Mouse (Mus musculus) ovary, adult 18-20 months (tissue): ENCODE data around the gene Trub1.

Source experiments
- DNase-seq: peaks from one replicate; pipeline ENCODE4 v3.0.0; 2022; ENCODE audit warnings: low spot score, mixed read lengths

Gene Trub1

DNA sequence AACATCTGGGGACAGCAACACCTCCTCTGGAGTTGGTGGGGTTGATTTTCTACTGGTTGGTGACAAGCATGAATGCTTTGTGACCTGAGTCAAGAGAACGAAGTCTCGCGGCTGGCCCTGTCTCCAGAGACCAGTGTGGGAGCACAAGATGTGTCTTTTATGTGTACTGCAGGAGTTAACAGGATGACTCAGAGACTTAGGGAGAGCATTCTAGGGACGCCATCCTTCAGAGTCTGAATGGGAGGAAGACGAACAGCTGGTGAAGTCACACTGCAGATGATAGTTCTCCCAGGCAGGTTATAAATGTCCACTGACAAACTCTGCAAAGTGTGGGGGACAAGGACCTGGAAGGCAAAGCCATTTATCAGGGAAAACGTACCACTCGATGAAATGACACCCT, 11.2 kb upstream of the Trub1 start:
- no peak for DNase-seq

DNA sequence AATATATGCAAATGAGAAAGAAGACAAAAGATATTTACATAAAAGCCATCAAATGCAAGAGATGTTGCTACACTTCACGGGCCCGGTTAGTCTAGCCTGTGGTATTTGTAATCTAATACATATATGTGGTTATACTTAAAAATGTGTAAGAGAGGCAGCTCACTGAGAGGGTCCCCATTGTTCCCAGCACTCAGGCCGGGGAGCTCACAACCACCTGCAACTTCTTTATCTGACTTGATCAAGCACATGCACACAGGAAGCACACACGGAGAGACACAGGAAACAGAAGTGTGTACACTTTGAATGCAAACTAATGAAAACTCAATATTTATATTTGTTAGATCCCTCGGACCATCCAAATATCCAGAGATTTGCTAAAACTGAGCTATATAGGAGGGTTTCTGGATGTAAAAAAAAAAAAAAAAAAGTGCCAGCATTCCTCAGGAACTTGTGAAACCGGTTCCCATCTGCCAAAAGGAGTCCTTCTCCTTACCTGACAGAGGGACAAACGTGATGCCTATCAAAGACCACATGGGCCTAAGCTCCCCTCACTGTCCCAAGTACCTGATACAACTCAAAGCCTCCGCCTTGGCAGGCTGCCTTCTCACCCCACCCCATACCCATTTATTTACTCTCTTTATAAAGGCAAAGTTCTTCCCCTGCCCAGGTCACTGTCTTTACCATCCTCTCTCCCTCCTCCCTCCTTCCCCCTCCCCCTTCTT, 9.6 kb upstream of the Trub1 start:
- DNase-seq, result no peak

DNA sequence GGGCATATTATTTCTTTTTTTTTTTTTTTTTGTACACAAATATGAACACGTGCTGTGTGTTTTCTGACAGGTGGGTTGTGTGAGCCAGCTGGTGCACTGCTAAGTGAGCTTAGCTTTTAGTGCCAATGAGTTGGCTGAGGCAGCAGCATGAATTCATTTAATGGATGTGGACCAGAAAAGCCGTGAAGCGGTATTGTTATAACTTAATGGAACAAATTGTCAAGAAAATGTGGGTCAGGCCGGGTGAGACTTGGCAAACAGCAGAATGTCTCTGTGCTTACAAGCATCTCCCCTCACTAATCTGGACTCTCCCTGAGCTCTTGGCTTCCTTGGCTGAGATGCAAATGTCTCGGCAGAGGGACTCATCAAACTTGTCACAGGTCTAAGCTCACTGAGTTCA, 7.7 kb upstream of the Trub1 start:
- no peak for DNase-seq

DNA sequence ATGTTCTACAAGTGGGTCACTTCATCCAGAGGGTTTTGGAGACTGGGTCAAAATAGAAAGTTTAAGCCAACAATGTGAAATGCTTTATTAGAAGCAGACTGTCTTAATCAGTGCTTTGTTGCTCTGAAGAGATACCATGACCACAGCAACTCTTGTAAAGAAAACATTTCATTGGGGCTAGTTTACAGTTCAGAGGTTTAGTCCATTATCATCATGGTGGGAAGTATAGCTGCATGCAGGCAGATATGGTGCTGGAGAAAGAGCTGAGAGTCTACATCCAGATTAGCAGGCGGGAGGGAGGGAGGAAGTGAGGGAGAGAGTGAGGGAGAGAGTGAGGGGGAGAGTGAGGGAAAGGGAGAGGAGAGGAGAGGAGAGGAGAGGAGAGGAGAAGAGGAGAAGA, 1.9 kb upstream of the Trub1 start:
- no peak for DNase-seq

DNA sequence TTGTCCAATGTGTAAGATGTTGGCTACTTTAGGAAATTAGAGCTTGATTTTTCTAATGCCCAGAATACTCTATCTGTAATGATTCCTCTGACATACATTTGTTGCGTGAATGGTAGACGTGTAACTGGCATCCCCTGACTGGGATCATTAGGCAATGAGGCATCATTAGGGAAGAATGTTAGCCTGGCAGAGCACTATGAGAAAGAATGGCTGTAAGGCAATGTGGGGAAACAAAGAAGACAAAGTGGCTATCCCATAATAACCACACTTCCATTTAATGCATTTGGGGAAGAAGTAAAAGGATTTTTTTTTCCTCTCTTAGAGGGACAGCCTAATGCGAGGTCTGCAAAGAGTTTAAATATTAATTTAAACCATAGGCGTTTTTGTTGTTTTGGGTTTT, 950 bp upstream of the Trub1 start:
- DNase-seq, result no peak

DNA sequence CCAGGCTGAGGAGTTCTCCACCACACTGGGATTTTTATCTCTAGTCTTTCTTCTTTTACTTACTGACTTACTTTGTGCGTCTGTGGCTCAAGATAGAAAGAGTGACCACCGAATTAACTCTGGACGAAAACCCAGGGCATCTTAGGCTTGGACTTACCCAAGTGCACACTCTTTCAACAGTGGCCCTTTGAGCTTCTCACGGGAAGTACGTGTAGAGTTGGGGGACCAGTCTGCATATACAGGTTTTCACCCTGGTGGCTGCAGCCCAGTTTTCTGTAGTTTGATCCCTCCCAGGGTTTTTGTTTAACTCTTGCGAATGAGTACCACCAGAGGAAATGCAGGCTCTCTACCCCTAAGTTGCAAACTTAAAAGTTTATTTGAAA, 497 bp downstream of the Trub1 start:
- no peak for DNase-seq

DNA sequence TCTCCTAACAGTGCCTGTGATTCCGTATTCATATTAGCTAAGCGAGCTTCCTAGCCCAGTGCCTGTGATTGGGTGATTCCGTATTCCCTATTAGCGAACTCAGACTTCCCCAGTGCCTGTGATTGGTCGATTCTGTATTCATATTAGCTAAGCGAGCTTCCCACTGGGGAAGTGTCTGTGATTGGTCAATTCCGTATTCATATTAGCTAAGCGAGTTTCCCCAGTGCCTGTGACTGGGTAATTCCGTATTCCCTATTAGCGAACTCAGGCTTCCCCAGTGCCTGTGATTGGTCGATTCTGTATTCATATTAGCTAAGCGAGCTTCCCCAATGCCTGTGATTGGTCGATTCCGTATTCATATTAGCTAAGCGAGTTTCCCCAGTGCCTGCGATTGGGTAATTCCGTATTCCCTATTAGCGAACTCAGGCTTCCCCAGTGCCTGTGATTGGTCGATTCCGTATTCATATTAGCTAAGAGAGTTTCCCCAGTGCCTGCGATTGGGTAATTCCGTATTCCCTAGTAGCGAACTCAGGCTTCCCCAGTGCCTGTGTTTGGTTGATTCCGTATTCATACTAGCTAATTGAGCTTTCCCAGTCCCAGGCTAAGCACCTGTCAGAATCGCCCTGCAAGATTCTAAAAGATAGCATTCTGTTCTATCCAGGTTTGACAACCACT, 2.7 kb downstream of the Trub1 start:
- DNase-seq, result no peak

DNA sequence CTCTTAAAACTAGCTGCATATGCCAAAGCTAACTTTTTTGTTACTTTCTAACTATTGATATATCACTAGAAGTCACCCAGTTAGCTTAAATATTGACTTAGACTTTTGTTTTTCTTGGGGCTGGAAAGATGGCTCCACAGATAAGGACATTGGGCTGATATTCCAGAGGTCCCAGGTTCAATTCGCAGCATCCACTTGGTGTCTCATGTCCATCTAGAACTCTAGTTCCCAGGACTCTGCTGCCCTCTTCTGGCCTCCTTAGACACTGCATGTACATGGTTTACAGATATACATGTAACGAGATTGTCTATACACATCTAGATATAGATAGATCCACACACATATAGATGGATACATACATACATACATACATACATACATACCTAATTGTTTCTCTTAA, 4.4 kb downstream of the Trub1 start:
- no peak for DNase-seq

DNA sequence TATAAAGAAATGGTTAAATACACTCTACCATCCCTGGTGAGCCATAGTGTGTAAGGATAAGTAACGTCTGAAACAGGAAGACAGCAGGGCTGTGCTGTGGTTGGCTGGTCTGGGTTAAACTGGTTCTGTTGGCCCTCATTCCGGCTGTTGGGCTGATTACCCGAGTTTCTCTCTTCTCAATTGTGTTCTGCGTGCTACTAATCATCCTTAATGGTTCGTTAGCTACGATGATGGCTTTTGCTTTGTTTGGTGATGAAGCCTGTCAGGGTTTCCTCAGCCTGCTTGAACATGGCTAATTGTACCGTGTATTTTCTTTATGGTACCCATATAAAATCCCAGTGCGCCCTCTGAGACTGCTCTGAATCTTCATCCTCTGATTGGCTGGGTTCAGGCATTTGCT, 11.0 kb downstream of the Trub1 start:
- no peak for DNase-seq

DNA sequence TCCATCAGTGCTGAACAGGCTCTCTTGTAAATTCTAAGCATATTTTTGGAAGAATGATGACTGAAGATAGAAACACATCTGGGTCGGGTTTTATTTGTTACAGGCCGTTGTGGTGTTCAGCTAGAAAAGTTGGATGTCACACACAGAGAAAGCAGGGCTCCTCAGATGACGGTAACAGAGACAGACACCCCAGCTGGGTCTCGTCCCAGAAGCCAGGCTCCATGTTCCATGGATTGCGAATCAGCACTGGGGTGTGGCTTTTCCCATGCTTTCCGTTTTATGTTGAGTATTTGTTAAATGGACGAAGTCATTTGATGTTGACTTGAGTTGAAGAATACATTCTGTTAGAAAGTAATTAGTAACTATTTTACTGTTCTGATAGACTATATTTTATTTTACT, 13.0 kb downstream of the Trub1 start:
- no peak for DNase-seq

DNA sequence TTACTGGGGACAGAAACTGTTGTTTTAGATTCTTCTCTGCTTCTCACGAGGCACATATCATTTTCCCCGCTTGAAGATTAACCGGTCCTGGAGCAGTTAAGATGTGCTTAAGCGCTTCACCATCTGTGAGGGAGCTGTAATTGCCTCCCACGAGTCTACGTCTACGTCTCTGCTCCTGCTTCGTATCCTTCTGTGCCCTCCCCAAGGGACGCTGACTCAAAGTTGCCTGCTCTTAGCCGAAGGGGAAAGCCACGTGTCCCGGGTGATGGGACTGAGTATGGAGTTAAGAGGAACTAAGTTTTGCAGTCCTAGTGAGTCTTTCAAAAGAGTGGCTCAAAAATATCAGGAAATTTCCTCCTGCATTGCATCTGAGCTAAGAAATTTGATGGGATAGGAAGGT, 18.3 kb downstream of the Trub1 start:
- no peak for DNase-seq

DNA sequence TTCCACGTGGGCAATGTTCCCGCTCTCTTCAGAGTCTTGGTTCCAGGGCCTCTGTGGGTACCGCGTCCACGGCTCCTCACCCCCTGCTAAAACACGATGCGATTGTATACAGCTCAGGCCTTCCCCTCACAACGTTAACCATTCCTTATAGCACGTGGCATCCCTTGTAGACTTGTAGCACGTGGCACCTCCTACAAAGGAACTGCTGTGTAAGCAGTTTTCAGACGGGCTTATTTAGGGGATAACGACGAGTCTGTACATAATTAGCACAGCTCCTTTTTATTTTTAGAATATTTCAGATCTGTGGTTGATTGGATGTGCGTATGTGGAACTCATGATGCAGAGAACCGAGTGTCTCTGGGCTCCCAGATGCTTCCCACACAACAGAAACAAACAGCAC, 19.5 kb downstream of the Trub1 start:
- DNase-seq, result no peak

DNA sequence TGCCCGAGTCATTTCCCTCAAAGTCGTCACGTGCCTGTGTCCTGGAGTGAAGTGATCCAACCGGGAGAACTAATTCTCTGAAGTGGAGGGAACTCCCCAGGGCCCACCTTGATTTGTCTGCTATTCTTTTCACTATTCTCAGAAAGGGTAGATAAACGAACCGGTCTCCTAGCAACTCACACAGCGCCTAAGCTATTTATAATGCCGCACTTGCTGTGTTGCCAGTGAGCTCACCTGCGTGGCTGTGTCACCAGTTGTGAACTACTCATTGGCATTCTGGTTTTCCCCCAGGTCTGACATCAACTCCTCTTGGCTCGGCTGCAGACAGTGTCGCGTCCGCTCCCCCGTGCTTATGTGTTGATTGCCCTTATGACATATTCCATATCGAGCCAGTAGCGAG, 20.6 kb downstream of the Trub1 start:
- DNase-seq, result no peak

DNA sequence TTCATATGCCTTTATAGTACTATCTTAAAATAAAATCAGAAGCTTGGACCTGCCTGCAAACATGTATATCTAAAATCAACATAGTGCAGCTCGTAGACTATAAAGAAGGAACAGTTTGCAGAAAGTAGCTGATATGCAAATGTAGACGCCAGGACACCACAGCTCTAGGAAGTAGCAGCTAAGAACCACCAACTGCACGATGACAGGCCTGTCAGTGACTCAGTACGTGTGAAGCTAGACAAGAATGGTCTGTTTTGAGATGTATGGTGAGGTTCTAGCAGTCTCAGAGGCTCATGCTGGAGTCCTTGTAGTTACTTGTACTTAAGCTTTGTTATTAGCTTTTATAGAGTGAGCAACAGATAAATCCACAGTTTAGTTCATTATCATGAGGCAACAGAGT, 22.6 kb downstream of the Trub1 start:
- DNase-seq, result no peak

DNA sequence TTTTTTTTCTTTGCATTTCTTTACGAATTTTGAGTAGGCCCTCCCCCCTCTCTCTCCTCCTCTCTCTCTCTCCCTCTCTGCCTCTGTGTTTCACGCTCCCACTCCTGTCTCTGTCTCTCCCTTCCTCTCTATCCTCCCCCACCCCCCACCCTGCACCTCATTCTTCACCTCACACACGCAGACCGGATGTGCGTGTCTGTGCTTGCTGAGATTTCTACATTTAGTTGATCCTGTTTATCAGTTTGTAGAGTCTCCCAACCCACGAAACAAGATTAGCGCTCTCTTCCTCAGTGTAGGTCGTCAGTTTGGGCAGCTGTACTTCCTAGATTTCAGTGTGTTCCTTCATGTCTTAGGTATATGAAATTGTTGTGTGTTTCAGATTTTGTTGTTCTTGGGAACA, 24.6 kb downstream of the Trub1 start:
- DNase-seq, result no peak

DNA sequence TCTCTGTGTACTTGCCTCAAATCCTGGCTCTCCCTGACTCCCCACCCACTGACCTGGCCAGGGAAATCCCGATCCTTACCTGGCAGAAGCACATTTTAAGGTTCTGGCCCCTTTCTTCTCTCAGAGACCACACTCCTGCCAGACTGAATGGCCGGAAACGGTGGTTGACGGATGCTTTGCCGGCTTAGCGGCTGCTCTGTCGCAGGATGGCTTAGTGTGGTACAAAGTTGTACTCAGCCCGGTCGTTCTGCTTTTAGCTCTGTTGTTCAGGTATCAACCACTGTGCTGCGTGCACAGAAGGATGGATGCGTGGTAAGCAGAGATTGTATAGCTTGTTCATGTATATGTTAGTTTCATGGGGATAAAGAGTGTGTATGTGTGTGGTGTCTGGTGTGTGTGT, 25.3 kb downstream of the Trub1 start:
- DNase-seq, result no peak

DNA sequence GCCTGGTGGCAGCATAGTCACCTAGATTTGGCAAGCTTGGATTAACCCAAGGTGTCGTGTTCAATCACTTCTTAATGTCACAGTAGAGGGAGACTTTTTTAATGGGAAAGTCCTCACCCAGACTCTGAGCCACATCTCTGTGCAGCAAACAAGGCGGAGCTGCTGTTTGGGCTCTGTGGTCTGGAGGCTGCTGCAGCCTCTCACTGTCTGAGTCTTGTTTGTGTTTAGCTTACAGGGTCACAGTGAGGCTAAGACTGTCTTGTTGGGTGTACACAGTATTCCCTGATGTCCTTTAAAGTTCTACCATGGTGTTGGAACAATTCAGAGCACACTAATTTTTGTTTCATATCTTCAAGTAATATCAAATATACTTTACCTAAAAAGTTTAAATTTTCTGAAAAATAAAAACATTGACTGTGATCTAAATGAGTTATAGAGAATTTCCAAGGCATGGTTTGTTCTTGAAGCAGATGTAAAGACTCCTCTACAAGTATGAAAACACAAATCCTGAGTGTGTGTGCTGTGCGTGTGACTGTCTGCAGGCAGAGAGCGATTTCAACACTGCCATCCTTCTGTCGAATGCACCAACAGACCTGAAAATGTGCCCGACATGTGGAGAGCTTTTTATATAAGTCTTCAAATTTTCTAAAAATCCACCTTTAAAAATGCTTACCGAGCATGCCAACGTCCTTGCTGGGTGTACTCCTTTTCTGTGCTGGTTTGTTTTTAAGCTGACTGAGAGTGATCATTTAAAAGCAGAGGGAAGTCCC, 27.4 kb downstream of the Trub1 start:
- DNase-seq, result no peak

DNA sequence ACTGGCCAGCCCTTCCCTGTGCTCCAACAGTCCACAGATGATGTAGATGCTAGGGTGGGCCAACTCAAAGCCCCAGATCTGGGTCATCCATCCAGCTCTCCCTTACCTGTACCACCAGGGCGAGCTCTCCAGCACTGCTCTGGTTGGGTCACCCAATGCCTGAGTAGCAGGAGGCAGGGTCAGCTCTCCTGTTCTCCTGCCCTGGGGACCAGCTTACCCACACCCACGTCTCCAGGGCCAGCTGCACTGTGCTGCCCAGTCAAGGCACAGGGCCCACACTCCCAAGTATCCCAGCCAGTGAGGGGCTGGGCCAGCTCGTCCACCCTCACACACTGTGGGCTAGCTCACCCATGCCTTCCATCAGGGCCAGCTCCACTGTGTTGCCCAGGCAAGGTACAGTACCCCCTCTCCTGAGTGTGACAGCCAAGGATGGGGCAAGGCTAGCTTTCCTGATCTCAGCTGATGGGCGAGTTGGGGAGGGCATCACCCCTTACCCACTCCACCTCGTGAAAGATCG, 29.1 kb downstream of the Trub1 start:
- no peak for DNase-seq

DNA sequence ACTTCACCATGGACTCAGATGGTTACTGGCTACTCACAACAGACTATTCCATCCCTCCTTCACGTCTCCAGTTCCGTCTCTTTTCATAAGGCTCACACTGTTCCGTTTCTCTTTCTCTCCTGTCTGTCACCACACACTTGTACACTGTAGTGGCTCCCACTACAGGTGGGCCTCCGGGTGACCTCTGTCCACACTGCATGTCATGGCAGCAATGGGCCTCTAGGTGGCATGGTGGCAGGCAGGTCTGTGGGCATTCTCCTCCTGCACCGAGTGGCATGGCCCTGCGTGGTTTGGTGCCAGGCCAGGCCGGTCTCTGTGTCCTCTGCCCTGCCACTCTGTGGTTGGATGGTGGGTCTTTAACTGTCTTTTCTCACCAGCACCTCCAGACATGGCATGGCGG, 30.1 kb downstream of the Trub1 start:
- peak; percentile 16 for DNase-seq

DNA sequence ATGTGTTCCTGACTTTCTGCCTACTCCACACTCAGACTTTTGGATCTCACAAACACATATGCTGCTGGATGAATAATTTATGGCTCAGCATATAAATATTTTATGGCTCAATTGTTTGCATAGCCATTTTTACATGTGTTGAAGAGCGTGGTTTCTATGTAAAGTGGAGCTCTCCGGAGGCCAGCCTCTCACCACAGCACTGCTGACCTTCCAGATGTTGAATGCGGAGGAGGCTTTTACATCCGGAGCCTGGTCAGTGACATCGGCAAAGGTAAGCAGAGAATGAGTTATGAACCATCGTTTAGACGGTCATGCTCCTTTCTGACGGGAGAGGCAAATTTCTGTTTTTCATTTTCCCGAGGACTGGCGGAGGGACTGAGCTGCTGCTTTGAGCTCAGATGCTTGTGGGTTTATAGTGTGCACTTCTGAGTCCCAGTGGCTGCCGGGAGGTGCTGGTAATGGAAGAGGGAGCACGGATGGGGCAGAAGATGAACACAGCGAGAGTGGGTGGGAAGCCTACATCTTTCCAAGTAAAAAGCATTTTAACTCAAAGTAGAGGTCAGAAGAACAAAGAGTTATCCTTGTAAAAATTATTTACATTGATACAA, 34.4 kb downstream of the Trub1 start:
- no peak for DNase-seq

DNA sequence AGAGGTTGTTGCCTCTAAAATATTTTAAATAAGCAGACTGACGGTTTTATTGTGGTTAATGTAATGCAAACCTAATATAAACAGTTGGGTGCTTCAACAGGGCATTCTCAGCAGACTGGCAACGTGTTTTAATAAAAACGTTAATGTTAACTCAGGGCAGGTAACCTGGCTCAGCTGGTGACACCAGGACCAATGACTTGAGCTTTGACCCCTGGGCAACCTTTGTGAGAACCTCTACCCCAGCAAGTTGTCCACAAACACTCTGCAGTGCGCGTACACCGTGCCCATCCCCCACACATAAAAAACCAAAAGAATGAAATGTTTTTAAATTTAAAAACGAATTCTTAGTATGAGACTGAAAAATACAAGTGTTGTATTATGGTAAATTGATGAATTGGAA, 36.8 kb downstream of the Trub1 start:
- DNase-seq, result no peak

DNA sequence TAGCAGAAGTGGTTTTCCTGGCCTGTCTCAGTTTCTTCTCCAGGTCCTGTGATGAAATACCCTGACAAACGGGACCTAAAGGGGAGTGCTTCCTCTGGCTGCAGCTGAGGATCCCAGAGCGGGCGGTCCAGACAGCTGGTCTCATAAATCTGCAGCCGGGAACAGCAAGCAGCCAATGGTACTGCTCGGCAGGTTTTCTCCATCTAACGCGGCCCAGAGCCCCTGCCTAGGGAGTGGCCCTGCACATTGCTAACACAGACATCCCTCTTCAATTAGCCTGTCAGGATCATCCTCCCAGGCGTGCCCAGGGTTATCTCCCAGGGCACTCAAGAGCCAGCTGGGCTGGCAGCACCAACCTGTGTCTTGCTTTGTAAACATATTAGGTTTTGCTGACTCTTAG, 38.3 kb downstream of the Trub1 start:
- no peak for DNase-seq

DNA sequence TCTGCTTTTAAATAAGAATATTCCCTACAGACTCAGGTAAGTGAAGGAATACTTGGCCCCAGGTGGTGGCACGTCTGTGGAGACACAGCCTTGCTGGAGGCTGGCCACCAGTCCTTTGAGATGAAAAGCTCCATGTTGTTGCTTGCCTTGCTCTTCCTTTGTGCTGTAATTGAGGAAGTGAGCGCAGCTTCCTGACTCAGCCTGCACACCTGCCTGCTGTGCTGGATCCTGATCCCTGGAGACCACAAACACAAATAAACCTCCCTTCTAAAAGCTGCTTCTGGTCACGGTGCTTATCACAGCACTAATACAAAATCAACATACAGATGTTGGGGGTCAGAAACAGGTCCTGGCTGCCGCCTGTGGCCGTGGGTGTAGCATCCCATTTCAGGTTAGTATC, 41.3 kb downstream of the Trub1 start:
- DNase-seq, result no peak
